Mouse (Mus musculus) olfactory bulb, adult 2 months (tissue): ENCODE measurements at regions not wholly inside any gene's neighbourhood (a gene's known extent, or its start where the extent isn't known, plus 50 kb on each side); places are given as distances from the start of the nearest gene placed in this dataset.

Experiments
- CTCF ChIP-seq: fragments of 200-500 bp; IDR thresholded peaks from 2 replicates; pipeline ENCODE4 v1.5.1; 2012; ENCODE audit warnings: low read depth, mild to moderate bottlenecking, low read length, moderate library complexity; ENCODE audit not compliant: insufficient read depth
- POLR2A ChIP-seq: fragments of 200-500 bp; IDR thresholded peaks from 2 replicates; pipeline ENCODE4 v1.6.1; 2012; ENCODE audit warnings: mild to moderate bottlenecking, low read depth, low read length, moderate library complexity; ENCODE audit not compliant: insufficient read depth

DNA sequence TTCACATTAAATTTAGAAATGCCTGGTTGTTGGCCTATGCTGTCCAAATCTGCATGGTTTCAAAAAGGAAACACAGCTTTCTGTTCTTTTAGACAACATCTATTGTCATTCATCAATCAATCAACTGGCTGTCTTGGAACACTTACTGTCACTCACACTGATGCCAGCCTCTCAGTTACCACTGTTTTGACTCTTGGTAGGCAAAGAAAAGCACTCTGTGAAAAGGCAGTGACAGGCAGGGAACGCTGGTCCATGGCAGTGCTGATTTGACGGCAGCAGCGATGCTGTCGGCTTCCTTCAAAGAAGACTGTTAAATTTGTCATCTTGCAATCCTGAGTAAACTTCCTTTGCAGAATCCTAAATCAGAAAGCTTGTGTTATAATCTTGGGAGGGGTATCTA is 68.3 kb upstream of the Trp63 start:
- TF ChIP-seq CTCF: no peak
- no peak for TF ChIP-seq POLR2A
